Mouse (Mus musculus): ENCODE measurements around the gene Gm5415. TPM values are rescaled to one million over a fixed set of nuclear protein-coding genes. Genes with fewer than 3 reads are reported as not detected.
"Not testable (repeated sequence)": the region's sequence is repeated elsewhere in the genome, so short reads cannot be mapped to it uniquely, and the experiment has no call there.

The Gm5415 gene
- polyA plus RNA-seq (2015; fragmentation: Nextera tagmentation; extraction: Ambion mirVana), result not detected in 2 replicates

DNA sequence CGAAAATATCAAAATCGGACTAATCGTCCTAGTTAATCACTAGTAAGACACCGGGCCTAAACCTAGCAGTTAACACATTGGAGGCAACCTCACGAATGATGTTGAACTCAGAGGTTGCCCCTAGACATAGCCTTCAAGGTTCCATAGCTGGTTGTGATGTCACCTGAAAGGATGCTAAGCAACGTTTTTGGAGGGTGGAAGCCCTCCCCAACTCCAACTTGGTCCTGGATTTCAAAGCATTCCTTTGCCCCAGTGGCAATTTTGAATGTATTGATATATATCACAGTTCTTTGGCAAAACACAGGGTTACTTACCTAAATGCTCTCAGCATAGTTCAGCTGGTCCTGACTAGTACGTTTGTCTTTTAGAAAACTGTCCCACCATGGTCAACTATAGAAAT is at the start of gene Gm5415:
Gm5415 (minus strand) TSS at position 101 of the 400 bp plus-strand sequence.
- H3K36me3 ChIP-seq (replicated peaks; ENCODE audit: insufficient read depth, low read length); H3K9ac ChIP-seq (replicated peaks); ATAC-seq; H3K4me1 ChIP-seq (ENCODE audit: insufficient read depth); H3K4me2 ChIP-seq (ENCODE audit: low read depth, low read length); H3K27me3 ChIP-seq (ENCODE audit: insufficient read depth, low read length); H3K9me3 ChIP-seq (ENCODE audit: low read length); DNase-seq; H3K4me3 ChIP-seq (ENCODE audit: low read depth, low read length); H3K27ac ChIP-seq (ENCODE audit: low read depth): not testable (repeated sequence)
- WGBS (ENCODE audit: insufficient replicate concordance), result 53% methylated on average over 2 of the region's 7 CpGs

DNA sequence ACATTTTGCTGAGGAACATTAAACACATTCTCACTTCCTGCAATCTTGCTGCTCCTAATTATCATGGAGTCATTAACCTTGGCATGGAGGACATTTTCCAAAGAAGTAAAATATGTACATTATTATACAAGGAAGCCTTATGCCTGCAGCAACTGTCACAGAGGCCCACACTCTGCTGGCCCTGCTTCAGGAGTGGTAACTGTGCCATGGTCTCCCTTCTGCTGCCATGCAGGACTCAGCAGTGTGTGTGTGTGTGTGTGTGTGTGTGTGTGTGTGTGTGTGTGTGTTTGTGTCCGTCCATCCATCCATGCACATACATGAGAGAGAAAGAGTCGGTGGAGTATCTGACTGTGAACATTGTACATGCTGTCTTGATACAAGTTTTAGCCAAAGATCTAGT is 21.8 kb upstream of the Gm5415 start:
- Histone ChIP-seq H3K4me3 (ENCODE audit: low read depth, low read length) (no peak overlapping the region), H3K27me3 (ENCODE audit: insufficient read depth, low read length) (no peaks in the 10 kb centered on the region), H3K36me3 (replicated peaks; ENCODE audit: insufficient read depth, low read length) (no peaks in the 10 kb centered on the region), H3K4me2 (ENCODE audit: low read depth, low read length) (no peak overlapping the region), H3K4me1 (ENCODE audit: insufficient read depth) (no peaks in the 10 kb centered on the region), H3K27ac (ENCODE audit: low read depth) (no peak overlapping the region), H3K9ac (replicated peaks) (no peak overlapping the region), H3K9me3 (ENCODE audit: low read length) (no peaks in the 10 kb centered on the region)
- WGBS (ENCODE audit: insufficient replicate concordance), result 81% methylated on average over 2 of the region's 2 CpGs
- TF ChIP-seq CTCF (IDR thresholded peaks at IDR 0.05; ENCODE audit: low read depth) (no peak), EP300 (IDR thresholded peaks at IDR 0.05; ENCODE audit: low read depth) (no peak)
- DNase-seq, result no peak
- no peak for ATAC-seq

DNA sequence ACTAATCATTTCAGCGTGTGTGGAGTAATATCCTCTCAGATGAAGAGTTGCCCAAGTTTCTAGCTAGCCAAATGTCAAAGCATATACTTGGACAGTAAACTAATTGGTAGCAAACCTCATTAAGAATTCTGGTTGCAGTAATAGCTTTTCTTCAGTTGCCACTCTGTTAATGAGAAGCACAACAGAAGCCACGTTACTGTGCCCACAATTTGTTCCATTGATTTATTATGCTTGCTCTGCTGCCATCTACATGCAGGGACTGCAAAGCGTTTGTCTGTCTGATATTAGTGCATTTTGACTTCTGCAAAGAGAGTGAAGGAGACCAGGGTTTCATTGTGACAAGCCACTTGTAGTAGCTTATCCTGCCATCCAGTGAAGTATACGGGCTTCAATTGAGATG is 6.8 kb upstream of the Gm5415 start:
- no peak for ATAC-seq
- no peak for DNase-seq
- WGBS (ENCODE audit: insufficient replicate concordance), result 53% methylated on average over 4 of the region's 4 CpGs

DNA sequence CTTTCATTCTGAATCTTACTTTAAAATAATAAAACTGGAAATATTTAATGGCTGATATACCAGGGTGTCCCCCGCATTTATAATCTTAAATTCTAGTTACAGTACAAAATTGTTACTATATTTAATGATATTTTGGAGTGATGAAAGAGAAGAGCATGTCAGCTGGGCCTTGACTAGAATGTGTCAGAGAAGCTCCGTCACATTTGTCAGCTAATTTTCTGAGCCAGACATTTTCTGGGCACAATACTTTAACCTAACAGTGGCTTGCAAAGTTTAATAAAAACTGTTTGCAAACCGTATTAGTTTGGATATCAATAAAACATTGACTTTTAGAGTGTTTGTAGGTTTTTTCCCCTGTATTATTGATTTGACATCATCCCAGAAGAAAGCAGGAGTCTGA is 6.4 kb upstream of the Gm5415 start:
- 80% methylated on average over 3 of the region's 3 CpGs for WGBS (ENCODE audit: insufficient replicate concordance)
- Histone ChIP-seq H3K4me2 (ENCODE audit: low read depth, low read length) (no peak overlapping the region), H3K36me3 (replicated peaks; ENCODE audit: insufficient read depth, low read length) (no peaks in the 10 kb centered on the region)

More for the DNA sequence above, 6.8 kb upstream of the Gm5415 start:
- TF ChIP-seq CTCF (IDR thresholded peaks at IDR 0.05; ENCODE audit: low read depth), result no peak
- no peak for TF ChIP-seq EP300 (IDR thresholded peaks at IDR 0.05; ENCODE audit: low read depth)
- Histone ChIP-seq H3K27me3 (ENCODE audit: insufficient read depth, low read length) (no peaks in the 10 kb centered on the region), H3K4me2 (ENCODE audit: low read depth, low read length) (no peak overlapping the region), H3K27ac (ENCODE audit: low read depth) (no peak overlapping the region), H3K36me3 (replicated peaks; ENCODE audit: insufficient read depth, low read length) (no peaks in the 10 kb centered on the region), H3K9me3 (ENCODE audit: low read length) (no peaks in the 10 kb centered on the region), H3K4me1 (ENCODE audit: insufficient read depth) (no peaks in the 10 kb centered on the region), H3K9ac (replicated peaks) (no peak overlapping the region), H3K4me3 (ENCODE audit: low read depth, low read length) (no peak overlapping the region)

DNA sequence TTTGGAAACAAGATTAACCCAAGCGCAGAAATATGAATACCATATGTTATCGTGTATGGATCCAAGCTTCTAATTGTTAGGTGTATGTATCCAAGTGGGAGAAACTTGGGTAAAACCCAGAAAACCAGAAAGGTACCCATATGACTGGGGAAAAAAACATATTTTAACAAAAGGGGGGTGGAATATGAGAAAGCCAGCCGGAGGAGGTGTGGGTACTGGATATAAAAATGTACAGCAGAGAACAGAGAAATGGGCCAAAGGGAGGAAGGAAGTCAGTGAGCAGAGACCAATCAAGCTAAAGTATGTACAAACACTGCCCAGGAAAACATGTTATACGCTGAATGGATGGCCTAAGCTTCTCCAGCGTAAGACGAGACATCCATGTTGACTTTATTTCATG is 43.7 kb downstream of the Gm5415 start:
- Histone ChIP-seq H3K27ac (ENCODE audit: low read depth) (no peak overlapping the region), H3K27me3 (ENCODE audit: insufficient read depth, low read length) (no peaks in the 10 kb centered on the region), H3K4me1 (ENCODE audit: insufficient read depth) (no peaks in the 10 kb centered on the region), H3K9me3 (ENCODE audit: low read length) (no peaks in the 10 kb centered on the region), H3K9ac (replicated peaks) (no peak overlapping the region), H3K4me3 (ENCODE audit: low read depth, low read length) (no peak overlapping the region), H3K36me3 (replicated peaks; ENCODE audit: insufficient read depth, low read length) (no peaks in the 10 kb centered on the region), H3K4me2 (ENCODE audit: low read depth, low read length) (no peak overlapping the region)
- DNase-seq (no peak), ATAC-seq (no peak)
- no peak for TF ChIP-seq CTCF (IDR thresholded peaks at IDR 0.05; ENCODE audit: low read depth)
- no peak for TF ChIP-seq EP300 (IDR thresholded peaks at IDR 0.05; ENCODE audit: low read depth)
- WGBS (ENCODE audit: insufficient replicate concordance), result 85% methylated on average over 6 of the region's 6 CpGs

More for the DNA sequence above, 6.4 kb upstream of the Gm5415 start:
- H3K9me3 ChIP-seq (ENCODE audit: low read length), result no peaks in the 10 kb centered on the region
- H3K4me1 ChIP-seq (ENCODE audit: insufficient read depth), result no peaks in the 10 kb centered on the region
- no peak overlapping the region for H3K27ac ChIP-seq (ENCODE audit: low read depth)
- ATAC-seq (no peak), DNase-seq (no peak)
- TF ChIP-seq CTCF (IDR thresholded peaks at IDR 0.05; ENCODE audit: low read depth), result no peak
- TF ChIP-seq EP300 (IDR thresholded peaks at IDR 0.05; ENCODE audit: low read depth), result no peak
- H3K4me3 ChIP-seq (ENCODE audit: low read depth, low read length), result no peak overlapping the region
- no peaks in the 10 kb centered on the region for H3K27me3 ChIP-seq (ENCODE audit: insufficient read depth, low read length)
- H3K9ac ChIP-seq (replicated peaks), result no peak overlapping the region

Measured in liver, postnatal 0 days (tissue).